Mouse (Mus musculus): ENCODE results near the gene Adam1a. TPM values are rescaled to one million over a fixed set of nuclear protein-coding genes. Genes with fewer than 3 reads are reported as not detected.

The Adam1a gene
- polyA plus RNA-seq (2016; fragmentation: Nextera tagmentation; extraction: Ambion mirVana), result 0.90 and 1.3 TPM in 2 replicates

GRCm38 (mm10) chr5:121544910-121545792, at the start of gene Adam1a, which contains the start of gene Gm42878:
Gene Adam1a, minus strand, starts transcription at chr5:121545482.
Gene Gm42878, minus strand, starts transcription at chr5:121545482.
- H3K4me1 ChIP-seq, result peaks cover 22% of the 10 kb centered on the region
- no peaks in the 10 kb centered on the region for H3K27me3 ChIP-seq (ENCODE audit: low read depth, poor library complexity, severe bottlenecking)
- H3K9me3 ChIP-seq (replicated peaks), result no peaks in the 10 kb centered on the region
- DNase-seq (ENCODE audit: low spot score), result peak; percentile 68
- peak within 1 kb of the TSS; percentile 99 for H3K27ac ChIP-seq
- peaks cover 9% of the 10 kb centered on the region for H3K36me3 ChIP-seq
- under 1% methylated on average over 91 of the region's 97 CpGs for WGBS
- peak within 1 kb of the TSS; percentile 90 for H3K4me3 ChIP-seq

GRCm38 (mm10) chr5:121594714-121595313, 49.5 kb upstream of the Adam1a start:
- Histone ChIP-seq H3K4me3 (no peak overlapping the region), H3K27ac (peak overlapping the region; percentile 85; the same call in 1 of the 2 replicates), H3K27me3 (ENCODE audit: low read depth, poor library complexity, severe bottlenecking) (0 out of 2 replicates have a peak, but pooled peaks cover 1% of the 10 kb centered on the region), H3K4me1 (peaks cover 41% of the 10 kb centered on the region), H3K36me3 (0 out of 2 replicates have a peak, but pooled peaks cover 3% of the 10 kb centered on the region), H3K9me3 (replicated peaks) (no peaks in the 10 kb centered on the region)
- 92% methylated on average over 6 of the region's 6 CpGs for WGBS
- no peak for DNase-seq (ENCODE audit: low spot score)

GRCm38 (mm10) chr5:121593451-121594401, 48.4 kb upstream of the Adam1a start, which contains the start of gene Aldh2:
Gene Aldh2, minus strand, starts transcription at chr5:121593824.
- H3K4me3 ChIP-seq, result peak within 1 kb of the TSS; percentile 74
- 3% methylated on average over 47 of the region's 47 CpGs for whole genome bisulfite sequencing
- no peaks in the 10 kb centered on the region for H3K27me3 ChIP-seq (ENCODE audit: low read depth, poor library complexity, severe bottlenecking)

GRCm38 (mm10) chr5:121592816-121593407, 47.6 kb upstream of the Adam1a start:
- H3K4me3 ChIP-seq, result peak overlapping the region; percentile 74
- H3K9me3 ChIP-seq (replicated peaks), result no peaks in the 10 kb centered on the region
- H3K4me1 ChIP-seq, result peaks cover 36% of the 10 kb centered on the region
- no peak for DNase-seq (ENCODE audit: low spot score)
- 5% methylated on average over 33 of the region's 33 CpGs for WGBS
- peaks cover 9% of the 10 kb centered on the region; the same call in 1 of the 2 replicates for H3K36me3 ChIP-seq
- peak overlapping the region; percentile 85 for H3K27ac ChIP-seq
- no peaks in the 10 kb centered on the region for H3K27me3 ChIP-seq (ENCODE audit: low read depth, poor library complexity, severe bottlenecking)

More at GRCm38 (mm10) chr5:121593451-121594401, 48.4 kb upstream of the Adam1a start, which contains the start of gene Aldh2:
- Histone ChIP-seq H3K27ac (peak within 1 kb of the TSS; percentile 85), H3K36me3 (0 out of 2 replicates have a peak, but pooled peaks cover 5% of the 10 kb centered on the region), H3K9me3 (replicated peaks) (no peaks in the 10 kb centered on the region), H3K4me1 (peaks cover 41% of the 10 kb centered on the region)
- DNase-seq (ENCODE audit: low spot score), result peak; percentile 91

GRCm38 (mm10) chr5:121592064-121592815, 47.0 kb upstream of the Adam1a start:
- Histone ChIP-seq H3K9me3 (replicated peaks) (no peaks in the 10 kb centered on the region), H3K4me1 (peaks cover 36% of the 10 kb centered on the region), H3K27me3 (ENCODE audit: low read depth, poor library complexity, severe bottlenecking) (no peaks in the 10 kb centered on the region), H3K27ac (no peak overlapping the region), H3K36me3 (peaks cover 11% of the 10 kb centered on the region; the same call in 1 of the 2 replicates), H3K4me3 (peak overlapping the region; percentile 74)
- WGBS, result 68% methylated on average over 11 of the region's 11 CpGs
- DNase-seq (ENCODE audit: low spot score), result no peak

GRCm38 (mm10) chr5:121591417-121592063, 46.3 kb upstream of the Adam1a start:
- no peak overlapping the region for H3K4me3 ChIP-seq
- no peak for DNase-seq (ENCODE audit: low spot score)
- peaks cover 11% of the 10 kb centered on the region; the same call in 1 of the 2 replicates for H3K36me3 ChIP-seq
- H3K9me3 ChIP-seq (replicated peaks), result no peaks in the 10 kb centered on the region
- no peaks in the 10 kb centered on the region for H3K27me3 ChIP-seq (ENCODE audit: low read depth, poor library complexity, severe bottlenecking)
- WGBS, result 83% methylated on average over 11 of the region's 11 CpGs
- H3K4me1 ChIP-seq, result peaks cover 40% of the 10 kb centered on the region
- H3K27ac ChIP-seq, result no peak overlapping the region

GRCm38 (mm10) chr5:121589928-121590327, 44.6 kb upstream of the Adam1a start:
- H3K27ac ChIP-seq, result no peak overlapping the region
- H3K27me3 ChIP-seq (ENCODE audit: low read depth, poor library complexity, severe bottlenecking), result no peaks in the 10 kb centered on the region
- H3K4me1 ChIP-seq, result peaks cover 44% of the 10 kb centered on the region
- 88% methylated on average over 6 of the region's 6 CpGs for WGBS
- H3K4me3 ChIP-seq, result no peak overlapping the region
- no peak for DNase-seq (ENCODE audit: low spot score)
- no peaks in the 10 kb centered on the region for H3K9me3 ChIP-seq (replicated peaks)
- peaks cover 11% of the 10 kb centered on the region; the same call in 1 of the 2 replicates for H3K36me3 ChIP-seq

- no peak for DNase-seq (ENCODE audit: low spot score)
- Histone ChIP-seq H3K4me3 (no peak overlapping the region), H3K4me1 (peaks cover 21% of the 10 kb centered on the region), H3K9me3 (replicated peaks) (no peaks in the 10 kb centered on the region), H3K27ac (no peak overlapping the region), H3K36me3 (peaks cover 14% of the 10 kb centered on the region), H3K27me3 (ENCODE audit: low read depth, poor library complexity, severe bottlenecking) (no peaks in the 10 kb centered on the region)
- WGBS, result 76% methylated on average over 6 of the region's 6 CpGs
These were observed 41.2 kb upstream of the Adam1a start for GRCm38 (mm10) chr5:121586400-121587039.

- Histone ChIP-seq H3K9me3 (replicated peaks) (no peaks in the 10 kb centered on the region), H3K4me3 (no peak overlapping the region), H3K27me3 (ENCODE audit: low read depth, poor library complexity, severe bottlenecking) (no peaks in the 10 kb centered on the region), H3K36me3 (peaks cover 19% of the 10 kb centered on the region), H3K27ac (no peak overlapping the region), H3K4me1 (peaks cover 16% of the 10 kb centered on the region)
- WGBS, result 94% methylated on average over 5 of the region's 5 CpGs
- DNase-seq (ENCODE audit: low spot score), result no peak
These were observed 40.4 kb upstream of the Adam1a start for GRCm38 (mm10) chr5:121585699-121586098.

GRCm38 (mm10) chr5:121585005-121585404, 39.7 kb upstream of the Adam1a start:
- no peaks in the 10 kb centered on the region for H3K27me3 ChIP-seq (ENCODE audit: low read depth, poor library complexity, severe bottlenecking)
- no peaks in the 10 kb centered on the region for H3K9me3 ChIP-seq (replicated peaks)
- 95% methylated on average over 10 of the region's 10 CpGs for WGBS
- peaks cover 16% of the 10 kb centered on the region for H3K4me1 ChIP-seq
- DNase-seq (ENCODE audit: low spot score), result no peak
- no peak overlapping the region for H3K4me3 ChIP-seq
- H3K27ac ChIP-seq, result no peak overlapping the region
- H3K36me3 ChIP-seq, result peaks cover 24% of the 10 kb centered on the region

Measured in limb, embryonic 10.5 days (tissue).